Mouse (Mus musculus) heart, embryonic 15.5 days (tissue): ENCODE results near the gene Eif4g1. TPM values are rescaled to one million over a fixed set of nuclear protein-coding genes. Genes with fewer than 3 reads are reported as not detected.
"Not testable (repeated sequence)": the region's sequence is repeated elsewhere in the genome, so short reads cannot be mapped to it uniquely, and the experiment has no call there.

Source experiments
- ATAC-seq: fragments of 200-750 bp; cut with Nextera tagmentation; replicated peaks from 2 replicates; pipeline ENCODE4 v1.8.0; 2017; ENCODE audit warnings: low read depth, moderate TSS enrichment; ENCODE audit not compliant: insufficient number of reproducible peaks, insufficient read depth, low FRiP score
- H3K27ac ChIP-seq: fragments of 300-500 bp; sonication (generic); 2 replicates; pipeline ENCODE4 v1.5.1; 2015; ENCODE audit warnings: mild to moderate bottlenecking, inconsistent platforms
- H3K27me3 ChIP-seq: fragments of 300-500 bp; sonication (generic); 2 replicates; pipeline ENCODE4 v1.6.1; 2015; ENCODE audit warnings: inconsistent platforms
- H3K36me3 ChIP-seq: fragments of 300-500 bp; sonication (generic); 2 replicates; pipeline ENCODE4 v1.6.1; 2015; ENCODE audit warnings: mild to moderate bottlenecking, inconsistent platforms
- H3K4me1 ChIP-seq: fragments of 300-500 bp; sonication (generic); replicated peaks from 2 replicates; pipeline ENCODE4 v1.6.1; 2015; ENCODE audit warnings: inconsistent platforms
- H3K4me2 ChIP-seq: fragments of 300-500 bp; sonication (generic); 2 replicates; pipeline ENCODE4 v1.6.1; 2015; ENCODE audit warnings: inconsistent platforms, mild to moderate bottlenecking, moderate library complexity
- H3K4me3 ChIP-seq: fragments of 300-500 bp; sonication (generic); 2 replicates; pipeline ENCODE4 v1.5.1; 2015; ENCODE audit warnings: mild to moderate bottlenecking, inconsistent platforms
- H3K9ac ChIP-seq: fragments of 300-500 bp; sonication (generic); 2 replicates; pipeline ENCODE4 v1.6.1; 2015; ENCODE audit warnings: mild to moderate bottlenecking, inconsistent platforms
- H3K9me3 ChIP-seq: fragments of 300-500 bp; sonication (generic); replicated peaks from 2 replicates; pipeline ENCODE4 v1.6.1; 2016; ENCODE audit warnings: inconsistent platforms
- WGBS: fragments of 180-500 bp; shearing (Covaris S2); methylation state at CpG from one replicate; pipeline ENCODE4 v1.1.7; 2015; ENCODE audit warnings: mixed read lengths; 5-methylcytosine and 5-hydroxymethylcytosine counted together
- polyA plus RNA-seq: library from polyadenylated mRNA; unstranded; fragments of >200 nt; fragmentation: Nextera tagmentation; extraction: Ambion mirVana; gene quantifications from 2 replicates; pipeline ENCODE4 v1.2.1, GENCODE M21; 2015

The Eif4g1 gene
- polyA plus RNA-seq: 95.3 and 129 TPM in 2 replicates

DNA sequence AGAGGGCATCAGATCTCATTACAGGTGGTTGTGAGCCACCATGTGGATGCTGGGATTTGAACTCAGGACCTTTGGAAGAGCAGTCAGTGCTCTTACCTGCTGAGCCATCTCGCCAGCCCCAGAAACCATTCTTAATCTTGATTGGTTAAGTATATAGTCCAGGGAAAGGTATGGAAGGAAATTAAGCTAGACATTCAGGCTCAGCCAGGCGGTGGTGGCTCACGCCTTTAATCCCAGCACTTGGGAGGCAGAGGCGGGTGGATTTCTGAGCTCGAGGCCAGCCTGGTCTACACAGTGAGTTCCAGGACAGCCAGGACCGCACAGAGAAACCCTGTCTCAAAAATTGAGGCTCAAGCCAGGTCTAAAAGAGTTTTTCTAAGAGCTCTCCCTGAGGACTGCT is at the start of gene Eif4g1:
TSS of gene Eif4g1 (plus strand) at position 301 of the 400 bp plus-strand sequence.
- not testable (repeated sequence) for H3K27me3 ChIP-seq, H3K9ac ChIP-seq, H3K27ac ChIP-seq, H3K9me3 ChIP-seq, H3K36me3 ChIP-seq, H3K4me1 ChIP-seq, ATAC-seq, H3K4me3 ChIP-seq, H3K4me2 ChIP-seq
- WGBS: 94% methylated on average over 5 of the region's 6 CpGs

DNA sequence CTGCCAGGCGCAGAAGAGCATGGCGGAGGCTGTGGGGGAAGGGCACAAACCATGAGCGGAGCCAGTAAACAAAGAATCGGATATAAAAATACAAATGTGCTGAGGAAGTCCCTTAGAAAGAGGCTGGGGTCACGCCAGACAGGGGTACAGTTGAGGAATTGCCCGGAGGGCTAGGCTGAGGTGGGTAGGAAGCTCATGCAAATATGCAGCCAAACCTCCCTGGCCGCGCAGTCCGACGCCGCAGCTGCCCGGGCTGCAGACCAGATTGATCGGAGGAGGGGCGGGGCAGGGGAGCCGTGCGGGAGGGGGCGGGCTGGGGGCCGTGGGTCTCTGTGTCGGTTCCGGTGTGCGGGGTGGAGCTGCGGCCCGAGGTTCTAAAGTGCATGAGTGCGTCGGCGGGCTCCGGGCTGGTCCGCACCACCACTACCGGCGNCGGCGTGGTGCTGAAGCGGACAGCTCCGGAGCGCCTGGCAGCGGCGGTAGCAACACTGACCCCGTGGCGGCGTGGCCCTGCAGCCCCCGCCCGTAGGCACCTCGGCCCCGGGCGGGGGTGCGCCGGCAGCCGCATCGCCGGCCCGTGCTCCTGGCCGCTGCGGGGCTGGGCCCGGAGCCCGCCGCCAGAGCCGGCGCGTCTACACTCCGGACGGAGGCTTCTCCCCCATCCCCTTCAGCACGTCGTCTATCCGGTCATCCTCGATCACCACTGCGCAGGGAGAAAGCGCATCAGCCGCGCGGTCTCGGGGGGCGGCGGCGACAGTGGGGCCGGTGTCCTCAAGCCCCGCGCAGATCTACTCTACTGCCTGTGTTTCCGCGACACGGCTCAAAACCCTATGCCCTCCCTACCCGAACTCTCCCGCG is 48.3 kb upstream of the Eif4g1 start:
- H3K9me3 ChIP-seq: no peaks in the 10 kb centered on the region
- H3K4me2 ChIP-seq: peak overlapping the region; percentile 100
- no peak overlapping the region for H3K9ac ChIP-seq
- peaks cover 64% of the 10 kb centered on the region for H3K27me3 ChIP-seq
- H3K4me1 ChIP-seq: peaks cover 33% of the 10 kb centered on the region
- no peaks in the 10 kb centered on the region for H3K36me3 ChIP-seq
- H3K27ac ChIP-seq: no peak overlapping the region
- ATAC-seq: peak; percentile 66
- H3K4me3 ChIP-seq: peak overlapping the region; percentile 69
- 3% methylated on average over 79 of the region's 83 CpGs for whole genome bisulfite sequencing

DNA sequence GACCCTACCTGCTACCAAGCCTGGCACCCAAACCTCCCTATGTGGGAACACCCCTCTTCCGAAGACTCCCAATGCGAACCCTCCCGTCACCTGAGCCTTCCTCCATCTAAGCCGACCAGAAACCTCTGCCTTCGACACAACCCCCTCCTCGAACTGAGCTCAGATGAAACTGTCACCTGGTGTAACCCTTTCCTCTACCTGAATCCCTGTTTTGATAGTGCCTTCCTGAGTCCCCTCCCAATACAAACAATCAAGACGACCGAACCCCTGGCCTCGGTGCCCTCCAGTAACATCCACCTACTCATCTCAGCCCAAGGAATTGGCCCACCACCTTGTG is 47.7 kb upstream of the Eif4g1 start:
- peaks cover 64% of the 10 kb centered on the region for H3K27me3 ChIP-seq
- WGBS: 2% methylated on average over 9 of the region's 9 CpGs

DNA sequence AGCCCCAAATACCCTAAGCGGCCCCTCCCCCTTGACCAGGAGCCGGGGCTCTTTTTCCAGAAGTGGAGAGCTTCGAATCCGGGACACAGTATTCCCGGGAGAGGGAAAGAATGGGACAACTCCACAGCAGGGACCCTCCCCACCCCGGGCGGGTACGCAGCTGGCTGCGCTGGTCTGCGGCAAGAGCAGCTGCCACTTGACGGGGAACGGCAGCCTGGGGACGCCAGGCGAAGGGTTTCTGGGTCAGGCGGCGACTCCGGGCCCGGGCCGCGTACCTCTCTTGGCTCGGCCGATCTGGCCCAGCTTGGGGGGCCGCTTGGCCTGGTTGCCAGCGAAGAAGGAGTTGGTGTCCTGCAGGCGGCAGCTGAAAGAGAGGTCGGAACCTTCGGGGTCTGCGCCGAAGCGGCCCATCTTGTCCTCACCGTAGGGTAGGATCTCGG is 47.3 kb upstream of the Eif4g1 start:
- under 1% methylated on average over 29 of the region's 32 CpGs for WGBS
- no peak overlapping the region for H3K27ac ChIP-seq
- H3K9me3 ChIP-seq: no peaks in the 10 kb centered on the region
- ATAC-seq: no peak
- H3K4me1 ChIP-seq: peaks cover 33% of the 10 kb centered on the region
- H3K27me3 ChIP-seq: peaks cover 64% of the 10 kb centered on the region
- peak overlapping the region; percentile 69 for H3K4me3 ChIP-seq
- H3K9ac ChIP-seq: peak overlapping the region; percentile 58
- H3K4me2 ChIP-seq: peak overlapping the region; percentile 100
- no peaks in the 10 kb centered on the region for H3K36me3 ChIP-seq

More for the DNA sequence above, 47.7 kb upstream of the Eif4g1 start:
- Histone ChIP-seq H3K4me3 (peak overlapping the region; percentile 69), H3K9me3 (no peaks in the 10 kb centered on the region), H3K4me1 (peaks cover 33% of the 10 kb centered on the region), H3K4me2 (peak overlapping the region; percentile 100), H3K36me3 (no peaks in the 10 kb centered on the region), H3K27ac (no peak overlapping the region), H3K9ac (no peak overlapping the region)
- no peak for ATAC-seq

DNA sequence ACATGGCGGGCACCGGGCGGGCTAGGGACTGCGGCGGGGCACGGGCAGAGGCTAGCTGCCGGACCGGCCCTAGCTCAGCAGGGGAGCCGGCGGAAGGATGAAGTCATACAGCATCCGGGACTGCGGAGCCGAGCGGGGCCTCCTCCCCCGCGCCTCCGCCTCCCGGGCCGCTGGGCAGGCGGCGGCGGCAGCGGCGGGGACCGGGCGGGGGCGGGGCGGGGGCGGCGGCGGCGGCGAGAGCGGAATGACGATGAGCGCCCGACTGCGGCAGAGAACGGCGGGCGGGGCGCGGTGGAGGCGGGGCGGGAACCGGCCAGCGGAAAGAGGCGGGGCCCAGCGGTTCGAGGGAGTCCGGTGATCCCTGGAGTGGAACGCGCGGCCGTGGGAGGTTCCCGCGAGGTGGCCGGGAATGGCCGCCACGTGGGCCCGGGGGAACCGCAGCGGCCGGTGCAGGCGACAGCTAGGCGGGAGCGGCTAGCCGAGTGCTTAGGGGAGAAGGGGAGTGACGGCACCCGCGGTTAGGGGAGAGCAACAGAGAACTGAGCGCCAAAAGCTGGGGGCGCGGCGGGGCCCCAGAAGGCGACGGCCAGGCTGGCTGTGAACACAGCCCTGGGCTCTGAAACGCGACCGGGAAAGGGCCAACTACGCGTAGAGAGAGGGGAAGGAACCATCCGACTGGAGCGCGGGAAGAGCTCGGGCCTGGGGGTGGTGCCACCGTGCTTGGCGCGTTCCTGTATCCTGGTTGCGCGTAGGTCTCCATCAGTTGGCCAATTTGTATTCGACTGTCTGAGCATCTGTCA is 46.7 kb upstream of the Eif4g1 start, which contains the start of gene Camk2n2:
TSS of gene Camk2n2 (minus strand) at position 97 of the 800 bp plus-strand sequence.
- Histone ChIP-seq H3K4me2 (peak within 1 kb of the TSS; percentile 100), H3K9me3 (no peaks in the 10 kb centered on the region), H3K27me3 (peaks cover 66% of the 10 kb centered on the region), H3K36me3 (no peaks in the 10 kb centered on the region), H3K27ac (no peak within 1 kb of the TSS), H3K9ac (peak within 1 kb of the TSS; percentile 58), H3K4me1 (peaks cover 33% of the 10 kb centered on the region), H3K4me3 (peak within 1 kb of the TSS; percentile 69)
- WGBS: under 1% methylated on average over 54 of the region's 92 CpGs
- peak; percentile 57 for ATAC-seq

DNA sequence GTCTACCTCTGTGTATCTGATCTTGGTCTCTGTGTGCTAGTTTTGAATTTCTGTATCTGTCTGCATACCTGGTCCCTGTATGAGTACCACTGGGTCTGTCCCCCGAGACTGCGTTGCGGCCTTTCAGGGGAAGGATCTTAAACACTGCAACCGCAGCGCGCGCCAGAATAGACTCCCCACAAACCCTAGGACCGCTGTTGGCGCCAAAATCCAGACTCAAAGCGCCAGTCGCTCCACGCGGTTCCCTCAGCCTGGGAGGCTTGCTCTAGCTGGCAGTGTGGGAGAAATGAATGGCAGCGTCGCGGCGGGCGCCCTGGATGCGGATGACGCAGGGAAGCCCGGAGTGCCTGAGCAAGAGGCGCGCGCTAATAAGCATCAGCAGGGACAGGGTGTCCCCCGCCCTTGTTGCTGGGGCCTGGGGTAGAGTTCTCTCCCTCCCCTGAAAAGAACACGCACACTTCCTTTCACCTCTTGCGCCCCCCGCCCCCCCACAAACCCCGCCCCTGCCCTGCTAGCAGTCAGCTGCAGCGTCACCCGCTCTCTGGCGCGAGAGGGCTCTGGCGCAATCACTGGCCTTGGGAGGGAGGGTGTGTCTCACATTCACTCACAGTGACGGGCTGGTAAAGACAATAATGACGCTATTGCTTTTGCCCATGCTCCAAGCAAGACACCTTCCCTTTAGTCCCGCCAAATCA is 46.0 kb upstream of the Eif4g1 start:
- Histone ChIP-seq H3K27me3 (peaks cover 69% of the 10 kb centered on the region), H3K4me2 (peak overlapping the region; percentile 100), H3K4me3 (peak overlapping the region; percentile 69), H3K9me3 (no peaks in the 10 kb centered on the region), H3K36me3 (no peaks in the 10 kb centered on the region), H3K27ac (no peak overlapping the region), H3K4me1 (peaks cover 33% of the 10 kb centered on the region), H3K9ac (peak overlapping the region; percentile 58)
- ATAC-seq: 0 out of 2 replicates have a peak, but pooled peaks have one; percentile 23
- under 1% methylated on average over 37 of the region's 37 CpGs for WGBS

DNA sequence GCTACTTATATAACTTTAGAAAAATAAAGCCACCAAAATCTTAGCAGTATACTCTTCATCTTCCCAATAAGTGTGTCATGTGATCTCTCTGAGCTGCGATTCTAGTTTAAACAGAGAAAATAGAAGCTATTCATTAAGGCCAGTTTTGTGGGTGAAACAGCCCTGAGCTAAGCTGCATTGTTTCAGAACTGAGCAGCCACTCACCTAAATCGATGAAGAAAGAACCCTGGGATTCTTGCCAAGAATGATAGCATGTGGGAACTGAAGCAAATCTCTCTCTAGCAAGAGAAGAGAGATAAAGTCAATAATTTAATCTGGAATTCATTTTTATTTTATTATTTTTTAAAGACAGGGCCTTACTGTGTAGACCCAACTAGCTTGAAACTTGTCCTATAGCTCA is 44.9 kb upstream of the Eif4g1 start:
- peaks cover 62% of the 10 kb centered on the region for H3K27me3 ChIP-seq
- H3K9ac ChIP-seq: no peak overlapping the region
- H3K27ac ChIP-seq: no peak overlapping the region
- H3K9me3 ChIP-seq: no peaks in the 10 kb centered on the region
- no peak for ATAC-seq
- 44% methylated on average over 2 of the region's 2 CpGs for WGBS
- peaks cover 33% of the 10 kb centered on the region for H3K4me1 ChIP-seq
- H3K36me3 ChIP-seq: no peaks in the 10 kb centered on the region
- H3K4me3 ChIP-seq: no peak overlapping the region
- H3K4me2 ChIP-seq: no peak overlapping the region

DNA sequence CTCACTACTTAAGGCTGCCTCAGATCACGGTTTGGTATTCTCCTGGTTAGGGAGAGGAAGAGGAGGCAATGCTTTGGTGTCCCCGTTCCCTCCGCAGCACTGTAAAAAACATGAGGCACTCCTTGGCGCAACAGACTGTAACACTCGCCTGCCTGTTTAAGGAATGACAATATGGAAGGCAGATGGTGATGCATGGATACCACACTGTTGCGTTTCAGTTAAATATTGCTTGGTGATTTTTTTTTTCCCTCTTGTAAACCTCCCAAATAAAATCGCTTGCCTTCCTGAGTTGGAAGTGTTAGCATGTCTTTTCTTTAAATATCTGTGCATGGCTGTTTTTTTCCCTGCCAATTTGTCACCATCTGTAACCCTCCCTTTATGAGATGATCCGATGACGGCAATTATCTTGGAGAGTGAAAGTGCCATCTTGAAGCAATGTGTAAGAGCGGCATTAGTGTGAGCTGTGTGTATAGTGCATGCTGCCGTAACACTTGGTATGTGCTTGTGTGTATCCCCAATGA is 39.2 kb upstream of the Eif4g1 start:
- H3K9me3 ChIP-seq: no peaks in the 10 kb centered on the region
- H3K4me1 ChIP-seq: peaks cover 6% of the 10 kb centered on the region
- ATAC-seq: no peak
- no peaks in the 10 kb centered on the region for H3K36me3 ChIP-seq
- H3K27ac ChIP-seq: no peak overlapping the region
- WGBS: 60% methylated on average over 11 of the region's 11 CpGs
- no peak overlapping the region for H3K4me3 ChIP-seq
- H3K9ac ChIP-seq: no peak overlapping the region
- H3K4me2 ChIP-seq: no peak overlapping the region
- peaks cover 40% of the 10 kb centered on the region for H3K27me3 ChIP-seq

DNA sequence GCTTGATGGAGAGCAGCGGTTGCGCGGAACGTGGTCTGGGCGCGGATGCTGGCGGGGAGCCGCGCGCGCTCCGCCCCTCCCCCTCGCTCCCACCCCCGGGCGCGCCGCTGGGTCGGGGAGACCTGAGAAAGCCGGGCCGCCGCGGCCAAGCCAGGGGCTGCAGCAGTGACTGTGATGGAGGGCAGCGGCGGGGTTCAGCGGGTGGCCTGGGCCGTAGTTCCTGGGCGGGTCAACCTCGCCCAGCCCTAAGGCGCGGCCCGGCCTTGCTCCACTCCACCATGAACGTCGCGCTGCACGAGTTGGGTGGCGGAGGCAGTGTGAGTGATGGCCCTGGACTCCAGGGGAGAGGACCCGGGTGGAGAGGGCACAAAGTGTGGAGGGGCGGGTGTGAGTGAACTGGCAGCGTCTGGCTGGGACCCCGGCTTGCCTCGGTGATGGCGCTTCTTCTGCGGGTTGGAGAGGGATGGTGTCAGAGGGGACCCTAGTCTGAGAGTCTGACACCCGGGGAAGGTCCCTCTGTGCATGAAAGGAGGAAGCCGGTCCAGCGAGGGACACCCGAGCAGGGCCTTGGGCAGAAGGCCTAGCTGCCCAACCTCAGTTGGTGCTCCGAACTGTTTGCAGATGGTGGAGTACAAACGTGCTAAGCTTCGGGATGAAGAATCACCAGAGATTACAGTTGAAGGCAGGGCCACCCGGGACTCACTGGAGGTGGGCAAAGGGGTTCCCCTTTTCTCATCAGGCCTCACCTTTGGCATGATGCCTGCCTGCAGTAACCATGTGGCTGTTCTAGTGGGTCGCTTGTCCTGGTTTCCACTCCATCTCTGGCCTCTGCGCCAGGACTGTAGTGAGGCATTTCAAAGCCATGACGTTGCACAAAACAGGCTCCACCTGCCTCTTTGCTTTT is 38.1 kb upstream of the Eif4g1 start, which contains the start of gene Ece2:
TSS of gene Ece2 (plus strand) at position 98 of the 904 bp plus-strand sequence.
- 0 out of 2 replicates have a peak, but pooled peaks have one; percentile 50 for ATAC-seq
- no peak within 1 kb of the TSS for H3K27ac ChIP-seq
- WGBS: 8% methylated on average over 53 of the region's 54 CpGs
- no peaks in the 10 kb centered on the region for H3K36me3 ChIP-seq
- no peaks in the 10 kb centered on the region for H3K9me3 ChIP-seq
- H3K4me3 ChIP-seq: peak within 1 kb of the TSS; percentile 56
- H3K4me2 ChIP-seq: peak within 1 kb of the TSS; percentile 95
- H3K4me1 ChIP-seq: peaks cover 6% of the 10 kb centered on the region
- peak within 1 kb of the TSS; percentile 59 for H3K9ac ChIP-seq
- H3K27me3 ChIP-seq: peaks cover 38% of the 10 kb centered on the region

DNA sequence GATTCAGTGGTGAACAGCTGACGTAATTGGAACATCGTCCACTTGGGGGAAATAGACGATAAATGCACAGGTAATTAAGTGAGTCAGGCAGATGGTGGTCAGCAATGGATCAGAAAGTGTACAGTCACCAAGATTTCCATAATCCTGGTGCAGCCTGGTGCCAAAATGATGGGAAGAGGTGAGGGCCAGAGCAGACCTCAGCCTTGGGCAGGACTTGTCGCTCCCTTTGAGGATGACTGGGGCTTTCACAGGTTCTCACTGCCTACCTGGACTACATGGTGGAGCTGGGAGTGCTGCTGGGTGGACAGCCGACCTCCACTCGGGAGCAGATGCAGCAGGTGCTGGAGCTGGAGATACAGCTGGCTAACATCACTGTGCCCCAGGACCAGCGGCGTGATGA is 30.7 kb upstream of the Eif4g1 start:
- no peak overlapping the region for H3K27ac ChIP-seq
- no peaks in the 10 kb centered on the region for H3K4me1 ChIP-seq
- peaks cover 4% of the 10 kb centered on the region; the same call in 1 of the 2 replicates for H3K27me3 ChIP-seq
- H3K9me3 ChIP-seq: no peaks in the 10 kb centered on the region
- ATAC-seq: no peak
- 76% methylated on average over 8 of the region's 8 CpGs for WGBS
- H3K36me3 ChIP-seq: no peaks in the 10 kb centered on the region
- no peak overlapping the region for H3K4me3 ChIP-seq
- no peak overlapping the region for H3K4me2 ChIP-seq
- no peak overlapping the region for H3K9ac ChIP-seq
